Mouse (Mus musculus): ENCODE results near the gene Cc2d1b. TPM values are rescaled to one million over a fixed set of nuclear protein-coding genes. Genes with fewer than 3 reads are reported as not detected.
A peak's percentile ranks its signal among the peaks of the same experiment; 100 is the strongest.

Gene Cc2d1b
- polyA plus RNA-seq (2014; fragmentation: Nextera tagmentation; extraction: Ambion mirVana): 19.4 and 19.5 TPM in 2 replicates

GRCm38 (mm10) chr4:108619587-108620341 is at the start of gene Cc2d1b:
Gene Cc2d1b (plus strand): TSS chr4:108619940.
- no peaks in the 10 kb centered on the region for H3K36me3 ChIP-seq (ENCODE audit: control insufficient read depth, insufficient read depth, low read length)
- 0 out of 2 replicates have a peak, but pooled peaks cover 5% of the 10 kb centered on the region for H3K4me1 ChIP-seq (replicated peaks; ENCODE audit: control insufficient read depth, insufficient read depth, low read length)
- WGBS: under 1% methylated on average over 73 of the region's 86 CpGs
- peak within 1 kb of the TSS; percentile 89 for H3K4me2 ChIP-seq (replicated peaks; ENCODE audit: low read depth, low read length)
- ATAC-seq (ENCODE audit: low FRiP score) (peak; percentile 94), DNase-seq (ENCODE audit: low spot score) (peak; percentile 91)
- H3K4me3 ChIP-seq (ENCODE audit: low read depth, low read length): peak within 1 kb of the TSS; percentile 83
- peak within 1 kb of the TSS; percentile 78 for H3K27ac ChIP-seq (ENCODE audit: low read depth, low read length)
- no peaks in the 10 kb centered on the region for H3K9me3 ChIP-seq (ENCODE audit: control insufficient read depth, low read length)
- H3K27me3 ChIP-seq (ENCODE audit: control insufficient read depth, insufficient read depth, low read length): no peaks in the 10 kb centered on the region
- peak within 1 kb of the TSS; percentile 93 for H3K9ac ChIP-seq (ENCODE audit: low read depth, low read length)

GRCm38 (mm10) chr4:108572644-108573043 is 47.1 kb upstream of the Cc2d1b start:
- no peak overlapping the region for H3K4me3 ChIP-seq (ENCODE audit: low read depth, low read length)
- 95% methylated on average over 3 of the region's 3 CpGs for WGBS
- no peak overlapping the region for H3K27ac ChIP-seq (ENCODE audit: low read depth, low read length)
- peaks cover 5% of the 10 kb centered on the region; the same call in 1 of the 2 replicates for H3K36me3 ChIP-seq (ENCODE audit: control insufficient read depth, insufficient read depth, low read length)
- H3K9me3 ChIP-seq (ENCODE audit: control insufficient read depth, low read length): no peaks in the 10 kb centered on the region
- no peak for DNase-seq (ENCODE audit: low spot score)
- no peaks in the 10 kb centered on the region for H3K4me1 ChIP-seq (replicated peaks; ENCODE audit: control insufficient read depth, insufficient read depth, low read length)
- no peak for ATAC-seq (ENCODE audit: low FRiP score)
- no peak overlapping the region for H3K4me2 ChIP-seq (replicated peaks; ENCODE audit: low read depth, low read length)
- H3K27me3 ChIP-seq (ENCODE audit: control insufficient read depth, insufficient read depth, low read length): no peaks in the 10 kb centered on the region
- H3K9ac ChIP-seq (ENCODE audit: low read depth, low read length): no peak overlapping the region

GRCm38 (mm10) chr4:108578840-108579742 is 40.6 kb upstream of the Cc2d1b start, which contains the start of the genes Prpf38a and Orc1:
Gene Prpf38a (minus strand): TSS chr4:108579336.
Gene Orc1 (plus strand): TSS chr4:108579423.
- WGBS: under 1% methylated on average over 64 of the region's 64 CpGs
- Histone ChIP-seq H3K4me3 (ENCODE audit: low read depth, low read length) (peak within 1 kb of the TSS; percentile 55), H3K36me3 (ENCODE audit: control insufficient read depth, insufficient read depth, low read length) (peaks cover 2% of the 10 kb centered on the region; the same call in 1 of the 2 replicates), H3K4me1 (replicated peaks; ENCODE audit: control insufficient read depth, insufficient read depth, low read length) (0 out of 2 replicates have a peak, but pooled peaks cover 2% of the 10 kb centered on the region), H3K4me2 (replicated peaks; ENCODE audit: low read depth, low read length) (peak within 1 kb of the TSS; percentile 60), H3K27ac (ENCODE audit: low read depth, low read length) (peak within 1 kb of the TSS; percentile 24), H3K27me3 (ENCODE audit: control insufficient read depth, insufficient read depth, low read length) (no peaks in the 10 kb centered on the region), H3K9me3 (ENCODE audit: control insufficient read depth, low read length) (no peaks in the 10 kb centered on the region), H3K9ac (ENCODE audit: low read depth, low read length) (peak within 1 kb of the TSS; percentile 57)
- peak; percentile 100 for DNase-seq (ENCODE audit: low spot score)
- ATAC-seq (ENCODE audit: low FRiP score): peak; percentile 99

GRCm38 (mm10) chr4:108579743-108580411 is 39.9 kb upstream of the Cc2d1b start:
- WGBS: 1% methylated on average over 16 of the region's 16 CpGs
- ATAC-seq (ENCODE audit: low FRiP score): no peak
- peak overlapping the region; percentile 60 for H3K4me2 ChIP-seq (replicated peaks; ENCODE audit: low read depth, low read length)
- H3K9ac ChIP-seq (ENCODE audit: low read depth, low read length): peak overlapping the region; percentile 57
- no peaks in the 10 kb centered on the region for H3K9me3 ChIP-seq (ENCODE audit: control insufficient read depth, low read length)
- no peak for DNase-seq (ENCODE audit: low spot score)
- 0 out of 2 replicates have a peak, but pooled peaks cover 2% of the 10 kb centered on the region for H3K4me1 ChIP-seq (replicated peaks; ENCODE audit: control insufficient read depth, insufficient read depth, low read length)
- H3K4me3 ChIP-seq (ENCODE audit: low read depth, low read length): peak overlapping the region; percentile 55
- H3K36me3 ChIP-seq (ENCODE audit: control insufficient read depth, insufficient read depth, low read length): peaks cover 1% of the 10 kb centered on the region; the same call in 1 of the 2 replicates
- H3K27ac ChIP-seq (ENCODE audit: low read depth, low read length): peak overlapping the region; percentile 19; the same call in 1 of the 2 replicates
- no peaks in the 10 kb centered on the region for H3K27me3 ChIP-seq (ENCODE audit: control insufficient read depth, insufficient read depth, low read length)

- H3K9me3 ChIP-seq (ENCODE audit: control insufficient read depth, low read length): no peaks in the 10 kb centered on the region
- no peaks in the 10 kb centered on the region for H3K4me1 ChIP-seq (replicated peaks; ENCODE audit: control insufficient read depth, insufficient read depth, low read length)
- no peaks in the 10 kb centered on the region for H3K27me3 ChIP-seq (ENCODE audit: control insufficient read depth, insufficient read depth, low read length)
- no peak overlapping the region for H3K9ac ChIP-seq (ENCODE audit: low read depth, low read length)
- H3K4me2 ChIP-seq (replicated peaks; ENCODE audit: low read depth, low read length): no peak overlapping the region
- no peak for DNase-seq (ENCODE audit: low spot score)
- H3K27ac ChIP-seq (ENCODE audit: low read depth, low read length): no peak overlapping the region
- 97% methylated on average over 2 of the region's 2 CpGs for WGBS
- no peak overlapping the region for H3K4me3 ChIP-seq (ENCODE audit: low read depth, low read length)
- H3K36me3 ChIP-seq (ENCODE audit: control insufficient read depth, insufficient read depth, low read length): no peaks in the 10 kb centered on the region
- ATAC-seq (ENCODE audit: low FRiP score): no peak
Observed at GRCm38 (mm10) chr4:108593376-108593775, 26.4 kb upstream of the Cc2d1b start.

- H3K4me1 ChIP-seq (replicated peaks; ENCODE audit: control insufficient read depth, insufficient read depth, low read length): no peaks in the 10 kb centered on the region
- peaks cover 1% of the 10 kb centered on the region; the same call in 1 of the 2 replicates for H3K36me3 ChIP-seq (ENCODE audit: control insufficient read depth, insufficient read depth, low read length)
Observed at GRCm38 (mm10) chr4:108595785-108596184, 24.0 kb upstream of the Cc2d1b start.

GRCm38 (mm10) chr4:108598306-108598705 is 21.4 kb upstream of the Cc2d1b start:
- Histone ChIP-seq H3K36me3 (ENCODE audit: control insufficient read depth, insufficient read depth, low read length) (peaks cover 6% of the 10 kb centered on the region; the same call in 1 of the 2 replicates), H3K4me3 (ENCODE audit: low read depth, low read length) (no peak overlapping the region), H3K4me2 (replicated peaks; ENCODE audit: low read depth, low read length) (no peak overlapping the region), H3K9me3 (ENCODE audit: control insufficient read depth, low read length) (no peaks in the 10 kb centered on the region), H3K4me1 (replicated peaks; ENCODE audit: control insufficient read depth, insufficient read depth, low read length) (no peaks in the 10 kb centered on the region), H3K27ac (ENCODE audit: low read depth, low read length) (no peak overlapping the region), H3K9ac (ENCODE audit: low read depth, low read length) (no peak overlapping the region), H3K27me3 (ENCODE audit: control insufficient read depth, insufficient read depth, low read length) (no peaks in the 10 kb centered on the region)
- DNase-seq (ENCODE audit: low spot score): no peak
- 94% methylated on average over 4 of the region's 4 CpGs for WGBS
- no peak for ATAC-seq (ENCODE audit: low FRiP score)

More at GRCm38 (mm10) chr4:108595785-108596184, 24.0 kb upstream of the Cc2d1b start:
- no peak overlapping the region for H3K27ac ChIP-seq (ENCODE audit: low read depth, low read length)
- H3K9ac ChIP-seq (ENCODE audit: low read depth, low read length): no peak overlapping the region
- H3K4me2 ChIP-seq (replicated peaks; ENCODE audit: low read depth, low read length): no peak overlapping the region
- ATAC-seq (ENCODE audit: low FRiP score) (no peak), DNase-seq (ENCODE audit: low spot score) (no peak)
- no peaks in the 10 kb centered on the region for H3K27me3 ChIP-seq (ENCODE audit: control insufficient read depth, insufficient read depth, low read length)
- 97% methylated on average over 1 of the region's 1 CpGs for WGBS
- no peaks in the 10 kb centered on the region for H3K9me3 ChIP-seq (ENCODE audit: control insufficient read depth, low read length)
- H3K4me3 ChIP-seq (ENCODE audit: low read depth, low read length): no peak overlapping the region

- peaks cover 6% of the 10 kb centered on the region; the same call in 1 of the 2 replicates for H3K36me3 ChIP-seq (ENCODE audit: control insufficient read depth, insufficient read depth, low read length)
- H3K9ac ChIP-seq (ENCODE audit: low read depth, low read length): no peak overlapping the region
Observed at GRCm38 (mm10) chr4:108601870-108602269, 17.9 kb upstream of the Cc2d1b start.

More at GRCm38 (mm10) chr4:108601870-108602269, 17.9 kb upstream of the Cc2d1b start:
- 98% methylated on average over 7 of the region's 7 CpGs for WGBS
- DNase-seq (ENCODE audit: low spot score) (no peak), ATAC-seq (ENCODE audit: low FRiP score) (no peak)
- H3K9me3 ChIP-seq (ENCODE audit: control insufficient read depth, low read length): no peaks in the 10 kb centered on the region
- no peaks in the 10 kb centered on the region for H3K4me1 ChIP-seq (replicated peaks; ENCODE audit: control insufficient read depth, insufficient read depth, low read length)
- no peaks in the 10 kb centered on the region for H3K27me3 ChIP-seq (ENCODE audit: control insufficient read depth, insufficient read depth, low read length)
- no peak overlapping the region for H3K4me2 ChIP-seq (replicated peaks; ENCODE audit: low read depth, low read length)
- H3K4me3 ChIP-seq (ENCODE audit: low read depth, low read length): no peak overlapping the region
- H3K27ac ChIP-seq (ENCODE audit: low read depth, low read length): no peak overlapping the region
